Mouse (Mus musculus) layer of hippocampus, adult 8-10 months (tissue): ENCODE results near the gene E330034G19Rik. TPM values are rescaled to one million over a fixed set of nuclear protein-coding genes. Genes with fewer than 3 reads are reported as not detected.
A peak's percentile ranks its signal among the peaks of the same experiment; 100 is the strongest.
"Not testable (repeated sequence)": the region's sequence is repeated elsewhere in the genome, so short reads cannot be mapped to it uniquely, and the experiment has no call there.

Experiments used
- DNase-seq, 2 experiments: peaks; one replicate each; pipeline ENCODE4 v3.0.0; 2022; ENCODE audit warnings: low spot score in 2 of 2
- total RNA-seq, 4 experiments: library from RNA; stranded (reverse); gene quantifications; 2 replicates each; pipeline ENCODE4 v1.2.4; 2022

The E330034G19Rik gene
- total RNA-seq, 4 experiments from 2014 or later: not detected

DNA sequence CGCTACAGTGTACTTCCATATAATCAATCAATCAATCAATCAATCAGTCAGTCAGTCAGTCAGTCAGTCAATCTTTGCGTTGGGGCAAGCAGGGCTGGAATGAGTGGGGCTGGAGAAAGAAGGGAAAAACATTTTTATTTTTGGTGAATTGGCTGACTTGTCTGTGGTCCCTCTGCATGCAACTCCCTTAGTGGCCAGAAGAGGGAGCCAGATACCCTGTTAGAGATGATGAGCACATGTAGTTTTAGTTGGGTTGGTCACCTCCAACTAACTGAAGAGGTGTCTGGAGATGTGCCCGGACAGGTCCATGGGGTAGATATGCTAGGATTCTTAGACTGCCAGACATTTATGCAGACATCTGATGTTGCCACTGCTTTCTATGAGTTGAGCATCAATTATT, 18.1 kb downstream of the E330034G19Rik start:
- peak; percentile 51 to 76 for DNase-seq

DNA sequence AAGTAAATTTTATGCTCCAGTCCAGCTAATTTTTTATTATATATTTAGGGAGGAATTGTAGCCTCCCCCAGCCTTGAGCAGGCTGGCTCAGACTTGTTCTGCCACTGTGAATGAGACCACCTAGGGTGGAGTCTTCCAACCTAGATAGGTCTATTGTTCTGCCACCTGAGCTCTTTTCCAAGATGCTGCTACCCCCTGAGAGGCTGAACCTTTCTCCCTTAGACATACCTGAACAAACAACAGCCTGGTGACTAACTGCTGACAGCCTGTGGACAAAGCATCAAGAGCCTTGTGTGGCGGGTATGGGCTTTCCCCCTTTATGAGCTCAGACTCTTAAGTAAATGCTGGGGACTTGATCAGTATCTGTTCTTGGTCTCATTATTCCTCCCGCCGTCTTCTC, 54.0 kb downstream of the E330034G19Rik start:
- DNase-seq: not testable (repeated sequence)

DNA sequence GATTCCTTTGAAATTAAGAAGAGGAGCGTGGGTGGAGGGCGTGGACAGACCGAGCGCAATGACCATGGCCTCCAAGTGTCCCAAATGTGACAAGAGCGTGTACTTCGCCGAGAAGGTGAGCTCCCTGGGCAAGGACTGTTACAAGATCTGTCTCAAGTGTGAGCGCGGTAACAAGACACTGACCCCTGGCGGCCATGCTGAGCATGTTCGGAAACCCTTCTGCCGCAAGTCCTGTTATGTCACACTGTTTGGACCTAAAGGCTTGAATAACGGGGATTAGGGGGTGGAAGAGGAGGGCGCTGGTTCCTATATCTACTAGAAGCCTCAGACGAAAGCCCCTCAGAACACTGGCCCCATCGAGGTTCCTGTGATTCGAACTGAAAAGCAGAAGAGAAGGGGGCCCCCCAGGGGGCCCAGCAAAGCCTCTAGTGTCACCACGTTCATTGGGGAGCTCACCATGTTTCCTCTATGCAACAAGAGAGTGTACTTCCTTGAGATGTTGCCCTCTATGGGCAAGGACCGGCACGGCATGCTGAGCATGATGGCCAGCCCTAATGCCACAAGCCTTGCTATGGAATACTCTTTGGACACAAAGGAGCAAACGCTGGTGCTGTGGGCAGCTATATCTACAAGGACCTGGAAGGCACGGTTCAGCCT, 65.4 kb downstream of the E330034G19Rik start:
- peak in 1 of 2 experiments; percentile 11 for DNase-seq

Other genes with a start within 250 kb of the E330034G19Rik start
- 10 to 100 TPM; 52.5 to 67.9 (median 57.9) TPM for gene Dlg5, start 47.3 kb upstream of the E330034G19Rik start, total RNA-seq
- gene Polr3a, start 193.8 kb downstream of the E330034G19Rik start, total RNA-seq: 10 to 100 TPM; 34.5 to 37.9 (median 37.0) TPM
- gene Rps24, start 193.9 kb downstream of the E330034G19Rik start, total RNA-seq: 100 to 1,000 TPM; 784 to 930 (median 855) TPM